Mouse (Mus musculus): ENCODE measurements around the gene Slc39a3. TPM values are rescaled to one million over a fixed set of nuclear protein-coding genes. Genes with fewer than 3 reads are reported as not detected.
"Not testable (repeated sequence)": the region's sequence is repeated elsewhere in the genome, so short reads cannot be mapped to it uniquely, and the experiment has no call there.

Gene Slc39a3
- 30.3 and 30.5 TPM in 2 replicates for total RNA-seq (2021)
- long read RNA-seq, experiment 1, transcript Slc39a3-205 (2 exons, 3,461 nt), result minor isoform, 15 of 102 reads
- long read RNA-seq, experiment 1, transcript Slc39a3-201 (4 exons, 3,680 nt), result minor isoform, 25 of 102 reads
- long read RNA-seq, experiment 1, transcript Slc39a3-202 (4 exons, 3,796 nt), result major isoform, 39 of 102 reads
- long read RNA-seq, experiment 1, partial matches to known transcripts, result 2 of 102 reads
- long read RNA-seq, experiment 1, other reads (novel, unspliced or antisense), result 21 of 102 reads
- long read RNA-seq, experiment 2, transcript Slc39a3-205 (2 exons, 3,461 nt), result minor isoform, 5 of 75 reads
- long read RNA-seq, experiment 2, transcript Slc39a3-202 (4 exons, 3,796 nt), result major isoform, 44 of 75 reads
- long read RNA-seq, experiment 2, transcript Slc39a3-201 (4 exons, 3,680 nt), result minor isoform, 16 of 75 reads
- long read RNA-seq, experiment 2, partial matches to known transcripts, result 0 of 75 reads
- long read RNA-seq, experiment 2, other reads (novel, unspliced or antisense), result 10 of 75 reads

DNA sequence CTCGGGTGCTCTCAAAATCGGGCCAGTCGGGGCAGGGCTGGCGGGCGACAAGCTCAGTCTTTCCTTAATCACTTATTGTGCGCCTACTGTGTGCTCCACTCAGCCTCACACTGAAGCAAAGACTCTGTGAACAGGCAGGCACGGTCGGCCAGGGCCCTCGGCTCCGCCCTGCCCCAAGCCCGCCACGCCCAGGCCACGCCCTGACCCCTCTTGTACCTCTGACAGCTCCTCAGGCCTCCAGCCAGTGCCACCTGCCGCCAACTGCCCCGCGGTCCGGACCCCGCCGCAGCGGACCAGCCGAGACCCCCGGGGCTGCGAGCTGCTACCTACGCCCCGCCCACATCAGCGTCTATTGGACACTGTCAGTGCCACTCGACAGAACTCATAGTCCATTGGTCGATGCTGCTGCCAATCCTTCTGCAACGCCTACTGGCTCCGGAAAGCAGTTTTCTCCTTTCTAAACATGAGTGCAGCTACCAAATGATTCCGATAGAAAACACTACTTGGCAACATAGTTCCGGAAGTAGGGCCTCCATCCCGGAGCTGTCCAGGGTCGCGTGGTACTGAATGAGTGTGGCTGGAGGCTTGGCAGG lies at the start of gene Slc39a3:
Slc39a3 (minus strand) TSS at position 439 of the 593 bp plus-strand sequence.
- peak; percentile 98 for DNase-seq

DNA sequence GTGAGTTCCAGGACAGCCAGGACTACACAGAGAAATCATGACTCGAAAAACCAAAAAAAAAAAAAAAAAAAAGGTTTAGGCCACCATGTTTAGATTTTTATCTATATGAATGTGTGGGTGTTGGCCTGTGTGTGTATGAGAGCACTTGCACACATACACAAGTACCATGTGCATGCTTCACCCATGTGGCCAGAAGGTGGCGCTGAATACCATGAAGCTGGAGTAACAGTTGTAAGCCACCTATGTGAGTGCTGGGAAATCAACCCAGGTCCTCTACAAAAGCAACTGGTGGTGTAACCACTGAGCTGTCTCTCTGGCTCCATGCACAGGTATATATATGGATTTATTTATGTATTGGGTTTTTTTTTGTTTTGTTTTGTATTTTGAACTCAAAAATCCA lies 49.8 kb upstream of the Slc39a3 start:
- no peak for DNase-seq

DNA sequence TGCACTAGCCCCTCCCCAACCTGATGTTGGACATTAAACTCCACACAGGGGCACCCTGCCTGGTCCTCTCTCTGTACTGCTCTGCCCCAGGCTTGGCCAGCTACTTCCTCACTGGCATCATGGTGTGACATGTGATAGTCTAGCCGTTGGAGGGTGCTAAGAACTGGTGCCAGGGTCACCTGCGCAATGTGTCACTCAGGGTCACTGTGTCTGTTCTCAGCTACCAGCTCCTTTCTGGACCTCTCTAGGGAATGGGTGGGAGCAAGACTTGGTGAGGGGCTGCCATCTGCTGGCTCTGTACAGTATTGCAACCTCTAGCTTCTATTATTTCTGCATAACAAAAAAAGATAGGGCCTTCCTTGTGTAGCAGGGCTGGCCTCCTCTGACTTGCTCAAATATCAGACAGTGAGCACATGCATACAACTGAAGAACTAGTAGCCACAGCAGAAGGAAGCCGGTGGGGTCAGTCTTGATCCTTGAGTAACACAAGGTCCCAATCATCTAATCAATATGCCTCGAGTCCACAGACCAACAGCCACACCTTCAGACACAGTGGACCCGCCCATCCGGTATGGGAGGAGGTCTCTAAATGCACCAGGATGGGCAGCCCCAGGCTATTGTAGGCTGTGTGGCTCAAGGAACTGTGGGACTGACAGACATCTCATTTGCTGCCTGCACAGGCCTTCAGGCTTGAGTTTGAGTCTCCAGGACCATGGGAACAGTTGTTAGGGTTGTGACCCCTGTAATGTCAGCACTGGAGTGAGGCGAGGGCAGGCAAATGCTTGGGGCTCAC lies 45.1 kb upstream of the Slc39a3 start:
- DNase-seq, result peak; percentile 82

DNA sequence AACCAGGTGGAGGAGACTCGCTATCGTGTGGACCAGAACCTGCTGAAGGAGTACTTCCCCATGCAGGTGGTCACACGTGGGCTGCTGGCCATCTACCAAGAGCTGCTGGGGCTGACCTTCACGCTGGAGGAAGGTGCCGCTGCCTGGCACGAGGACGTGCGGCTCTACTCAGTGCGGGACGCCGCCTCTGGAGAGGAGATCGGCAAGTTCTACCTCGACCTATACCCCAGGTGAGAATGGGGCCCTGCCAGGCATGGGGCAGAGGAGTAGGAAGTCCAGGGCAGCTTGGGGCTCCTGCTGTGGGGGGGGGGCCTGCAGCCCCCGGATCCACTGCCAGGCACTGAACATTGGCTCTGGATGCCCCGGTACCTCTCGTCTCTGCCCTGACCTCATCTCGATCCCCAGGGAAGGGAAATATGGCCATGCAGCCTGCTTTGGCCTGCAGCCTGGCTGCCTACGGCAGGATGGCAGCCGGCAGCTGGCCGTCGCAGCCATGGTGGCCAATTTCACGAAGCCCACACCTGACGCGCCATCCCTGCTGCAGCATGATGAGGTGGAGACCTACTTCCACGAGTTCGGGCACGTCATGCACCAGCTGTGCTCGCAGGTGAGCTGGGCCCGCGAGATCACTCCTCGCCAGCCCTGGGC lies 42.9 kb upstream of the Slc39a3 start:
- DNase-seq, result no peak

DNA sequence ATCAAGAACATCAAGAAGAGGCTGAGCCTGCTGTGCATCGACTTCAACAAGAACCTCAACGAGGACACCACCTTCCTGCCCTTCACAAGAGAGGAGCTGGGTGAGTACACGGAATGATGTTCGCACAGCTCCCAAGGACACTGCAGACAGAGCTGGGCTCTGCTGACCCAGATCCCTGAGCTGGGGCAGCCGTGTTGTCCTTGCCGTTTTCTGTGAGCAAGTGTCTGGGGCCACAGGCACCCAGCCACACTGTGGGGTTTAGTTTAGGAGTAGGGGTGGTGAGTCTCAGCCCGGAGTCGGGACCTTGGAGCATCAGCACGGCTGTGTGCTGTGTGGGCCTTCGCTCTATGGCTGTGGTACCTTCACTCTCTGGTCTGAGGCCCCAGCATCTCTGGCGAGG lies 40.7 kb upstream of the Slc39a3 start:
- DNase-seq, result peak; percentile 73

DNA sequence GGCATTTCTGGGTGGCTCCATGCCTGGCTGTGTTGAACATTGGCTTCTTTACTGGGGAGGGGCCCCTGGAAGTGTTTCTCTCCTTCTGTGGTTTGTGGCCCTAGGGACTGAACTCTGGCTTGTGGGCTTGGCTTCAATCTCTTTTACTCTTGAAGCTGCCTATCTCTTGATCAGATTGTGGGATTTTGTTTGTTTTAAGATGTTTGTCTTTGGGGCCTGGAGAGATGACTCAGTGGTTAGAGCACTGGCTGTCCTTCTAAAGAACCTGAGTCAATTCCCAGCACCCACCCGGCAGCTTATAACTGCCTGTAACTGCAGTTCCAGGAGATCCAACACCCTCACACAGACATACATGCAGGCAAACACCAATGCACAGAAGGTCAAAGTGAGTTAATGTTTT lies 39.1 kb upstream of the Slc39a3 start:
- DNase-seq, result no peak

DNA sequence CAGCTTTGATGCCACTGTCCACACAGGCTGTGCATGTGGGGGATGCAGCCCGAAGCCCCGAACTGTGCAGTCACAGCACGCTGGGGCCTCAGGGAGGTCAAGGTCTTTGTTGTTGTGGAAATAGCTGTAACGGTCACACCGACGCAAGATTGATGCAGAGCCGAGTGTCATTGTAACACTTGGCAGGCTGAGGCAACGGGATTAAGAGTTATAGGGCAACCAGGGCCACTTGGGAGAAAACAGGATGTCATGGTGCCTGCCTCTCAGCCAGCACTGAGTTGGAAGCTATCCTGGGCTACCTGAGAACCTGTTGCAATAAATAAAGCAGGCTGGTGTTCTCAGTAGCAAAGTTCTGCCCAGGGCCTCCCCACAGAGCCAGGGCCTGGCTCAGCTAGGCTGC lies 38.5 kb upstream of the Slc39a3 start:
- DNase-seq, result peak; percentile 53

DNA sequence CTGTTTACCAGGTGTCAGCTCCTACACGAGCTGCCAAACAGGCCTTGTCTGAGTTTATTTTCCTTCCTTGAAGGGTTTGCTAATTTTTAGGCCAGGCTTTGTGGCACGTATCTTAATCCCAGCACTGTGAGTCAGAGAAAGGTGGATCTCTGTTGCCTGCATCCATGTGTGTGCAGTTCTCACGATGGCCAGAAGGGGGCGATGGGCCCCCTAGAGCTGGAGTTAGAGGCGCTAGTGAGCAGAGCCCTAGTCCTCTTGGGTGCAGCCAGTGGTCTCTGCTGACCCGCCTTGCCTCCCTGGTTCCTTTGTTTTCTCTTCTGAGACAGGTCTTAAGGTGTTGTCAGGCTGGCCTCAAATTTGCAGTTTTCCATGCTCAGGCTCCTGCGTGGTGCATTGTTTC lies 36.2 kb upstream of the Slc39a3 start:
- DNase-seq, result peak; percentile 49

DNA sequence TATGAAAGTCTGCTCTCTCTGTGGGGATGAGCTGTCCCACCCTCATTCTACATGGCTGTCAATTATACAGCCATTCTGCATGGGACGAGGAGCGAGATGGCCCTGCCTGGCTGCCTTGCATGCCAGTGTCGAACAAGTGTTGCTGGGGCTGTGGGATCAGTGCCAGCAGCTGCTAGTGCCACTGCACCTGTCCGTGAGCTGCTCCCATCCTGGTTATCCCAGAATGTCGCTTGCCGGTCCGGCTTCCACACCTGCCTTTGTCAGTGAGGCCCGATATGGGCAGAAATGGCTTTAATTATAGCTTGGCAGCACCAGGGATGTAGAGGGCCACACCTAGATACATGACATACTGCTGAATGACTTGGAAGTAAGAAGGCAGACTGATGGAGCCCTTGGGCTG lies 35.1 kb upstream of the Slc39a3 start:
- DNase-seq, result no peak

DNA sequence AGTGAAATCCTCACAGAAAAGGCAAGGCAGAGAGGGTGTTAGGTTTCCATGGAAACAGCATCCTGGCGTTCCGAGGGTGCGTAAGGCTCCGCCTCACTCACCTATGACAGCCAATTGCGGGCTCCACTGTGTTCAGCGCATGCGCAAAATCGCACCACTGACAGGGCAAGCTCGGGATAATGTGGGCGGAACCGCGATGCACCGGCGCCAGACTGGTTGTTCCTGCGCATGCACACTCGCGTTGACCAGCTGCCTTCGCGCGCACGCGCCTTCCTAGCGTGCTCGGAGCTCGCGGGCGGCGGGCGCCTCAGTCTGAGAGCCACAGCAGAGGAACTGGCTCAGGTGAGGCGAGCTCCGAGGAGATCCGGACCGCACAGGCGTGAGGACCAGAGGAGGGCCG lies 32.6 kb upstream of the Slc39a3 start, which contains the start of gene Thop1:
Thop1 (plus strand) TSS at position 200 of the 400 bp plus-strand sequence.
- peak; percentile 99 for DNase-seq

DNA sequence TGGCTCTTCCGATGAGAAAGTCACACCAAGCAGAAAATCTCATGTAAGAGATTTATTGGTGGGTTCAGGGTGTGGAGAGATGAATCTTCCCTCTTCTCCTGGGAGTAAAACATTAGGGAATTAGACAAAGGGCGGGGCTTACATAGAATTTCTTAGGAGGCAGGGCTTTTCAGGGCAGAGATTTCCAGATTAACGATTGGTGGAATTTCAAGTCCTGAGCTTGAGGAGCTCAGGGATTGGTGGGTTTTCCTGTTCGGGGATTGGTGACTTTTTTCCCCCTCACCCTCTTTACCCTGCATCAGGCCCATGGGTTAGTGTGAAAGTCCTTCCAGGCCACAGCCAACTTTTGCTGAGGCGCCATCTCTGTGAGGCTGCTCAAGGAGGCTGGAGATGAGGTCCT lies 31.5 kb upstream of the Slc39a3 start:
- no peak for DNase-seq

DNA sequence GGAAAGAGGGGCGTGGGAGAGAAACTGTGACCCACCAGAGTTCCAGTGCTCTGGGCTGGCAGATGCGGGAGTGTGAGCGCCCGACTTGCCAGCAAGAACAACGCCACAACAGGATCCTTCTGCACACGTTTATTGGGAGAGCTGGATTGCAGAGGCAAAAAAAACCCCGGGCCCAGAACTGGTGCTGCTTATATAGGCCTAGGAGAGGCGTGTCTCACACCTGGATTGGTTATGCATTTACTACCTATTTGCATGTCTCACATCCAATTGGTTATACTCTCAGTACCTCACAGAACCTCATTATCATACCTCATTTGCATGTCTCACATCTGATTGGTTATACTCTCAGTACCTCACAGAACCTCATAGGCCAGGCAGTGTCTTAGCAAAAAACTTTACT lies 27.3 kb upstream of the Slc39a3 start:
- DNase-seq, result not testable (repeated sequence)

DNA sequence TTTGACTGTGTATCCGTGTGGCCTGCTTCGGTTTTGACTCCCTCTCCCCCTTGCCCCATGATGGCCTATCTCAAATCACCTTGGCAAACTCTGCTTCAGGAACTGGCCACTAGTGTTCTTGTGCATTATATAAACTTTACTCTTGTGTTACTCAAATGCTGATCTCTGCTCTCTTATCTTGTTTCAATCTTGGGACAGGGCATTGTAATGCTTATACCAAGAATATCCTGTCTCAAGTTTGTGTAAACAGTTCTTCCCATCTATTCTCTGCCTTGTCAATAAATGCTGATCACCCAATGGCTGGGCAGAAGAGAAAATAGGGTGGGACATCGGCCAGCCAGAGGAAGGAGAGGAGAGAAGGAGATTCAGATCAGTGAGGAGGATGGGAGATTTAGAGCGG lies 25.5 kb upstream of the Slc39a3 start:
- DNase-seq, result no peak

DNA sequence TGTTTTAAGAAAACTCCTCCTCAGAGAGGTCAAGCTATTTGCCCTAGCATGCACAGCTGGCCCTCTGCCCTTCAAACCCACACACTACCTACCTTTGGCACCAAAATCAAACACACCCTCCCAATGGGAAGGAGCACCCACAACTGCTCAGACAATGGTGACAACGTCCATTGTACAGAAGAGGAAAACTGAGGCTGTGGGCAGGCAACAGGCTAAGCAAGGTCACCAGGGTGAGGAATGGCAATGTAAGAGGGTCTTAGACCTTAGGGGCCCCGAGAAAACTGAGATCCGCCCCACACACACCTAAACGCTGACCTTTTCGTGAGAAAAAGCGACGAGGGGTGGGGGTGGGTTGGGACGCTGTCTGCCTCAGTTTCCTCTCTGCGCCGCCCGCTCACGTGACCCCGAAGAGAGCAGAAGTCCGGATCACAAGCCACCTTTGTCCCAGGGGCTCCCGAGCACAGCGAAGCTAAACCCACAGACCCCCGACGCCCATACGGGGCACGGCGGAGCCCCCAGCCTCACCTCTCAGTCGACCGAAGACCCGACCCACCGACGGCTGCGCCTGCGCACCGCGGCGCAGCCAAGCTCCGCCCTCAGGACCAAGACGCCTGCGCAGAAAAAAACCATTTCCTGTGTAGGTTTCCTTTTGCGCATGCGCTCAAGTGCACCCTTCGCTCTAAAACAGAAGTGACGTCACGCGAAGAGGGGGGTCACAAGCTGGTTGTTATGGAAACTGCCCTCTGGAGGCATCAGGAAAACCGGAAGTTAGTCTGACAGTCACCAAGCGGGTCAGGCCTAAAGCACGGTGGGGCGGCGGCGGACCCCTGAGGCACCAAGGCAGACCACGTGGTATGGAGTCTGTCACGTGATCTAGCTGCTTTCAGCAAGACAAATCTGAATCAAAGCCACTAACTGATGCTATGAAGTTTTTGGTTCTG lies 22.6 kb upstream of the Slc39a3 start, which contains the start of gene Sgta:
Sgta (minus strand) TSS at position 579 of the 941 bp plus-strand sequence.
- DNase-seq, result peak; percentile 99

DNA sequence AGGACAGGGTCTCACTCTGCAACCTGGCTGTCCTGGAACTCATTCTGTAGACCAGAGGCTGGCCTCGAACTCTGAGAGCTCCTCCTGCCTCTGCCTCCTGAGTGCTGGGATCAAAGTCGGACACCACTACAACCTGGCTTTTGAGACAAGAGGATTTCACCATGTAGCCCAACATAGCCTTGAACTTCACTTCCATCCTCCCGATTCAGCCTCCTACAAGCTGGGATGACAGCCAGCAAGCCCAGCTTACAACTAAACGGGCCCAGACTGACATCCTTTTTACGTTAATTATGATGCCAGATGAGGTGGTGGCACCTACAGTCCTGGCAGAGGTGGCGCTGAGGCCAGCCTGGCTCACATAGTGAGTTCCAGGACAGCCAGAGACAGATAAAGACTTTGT lies 21.7 kb upstream of the Slc39a3 start:
- DNase-seq, result no peak

DNA sequence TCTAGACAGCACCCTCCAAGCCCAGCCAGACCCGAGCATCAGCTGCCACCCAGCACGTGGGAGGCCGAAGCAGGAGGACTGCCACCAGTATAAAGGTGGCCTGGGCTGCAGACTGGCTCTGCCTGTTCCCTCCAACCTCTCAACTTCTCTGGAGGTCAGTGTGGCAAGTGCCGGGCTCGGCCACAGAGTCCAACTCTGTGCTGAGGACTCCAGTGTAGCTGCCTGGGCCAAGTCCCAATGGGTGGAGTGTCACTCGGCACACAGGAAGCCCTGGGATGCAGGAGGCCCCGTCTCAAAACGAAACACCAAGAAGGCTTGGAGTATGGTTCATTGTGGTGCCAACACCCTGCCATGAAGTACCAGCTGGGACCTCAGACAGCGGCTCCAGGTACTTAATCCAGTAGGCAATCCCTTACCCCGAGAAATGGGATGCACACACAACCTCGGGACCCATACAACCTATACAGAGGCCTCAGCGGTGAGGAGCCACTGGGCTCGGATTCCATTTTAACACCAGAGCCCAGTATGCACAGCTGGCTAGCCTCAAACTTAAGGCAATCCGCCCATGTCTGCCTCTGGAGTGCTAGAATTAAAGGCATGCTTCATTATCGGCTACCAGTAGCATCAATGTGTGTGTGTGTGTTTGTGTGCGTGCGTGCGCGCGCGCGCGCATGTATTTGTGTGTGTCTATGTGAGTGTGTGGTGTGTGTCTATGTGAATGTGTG lies 20.3 kb upstream of the Slc39a3 start:
- peak; percentile 65 for DNase-seq

DNA sequence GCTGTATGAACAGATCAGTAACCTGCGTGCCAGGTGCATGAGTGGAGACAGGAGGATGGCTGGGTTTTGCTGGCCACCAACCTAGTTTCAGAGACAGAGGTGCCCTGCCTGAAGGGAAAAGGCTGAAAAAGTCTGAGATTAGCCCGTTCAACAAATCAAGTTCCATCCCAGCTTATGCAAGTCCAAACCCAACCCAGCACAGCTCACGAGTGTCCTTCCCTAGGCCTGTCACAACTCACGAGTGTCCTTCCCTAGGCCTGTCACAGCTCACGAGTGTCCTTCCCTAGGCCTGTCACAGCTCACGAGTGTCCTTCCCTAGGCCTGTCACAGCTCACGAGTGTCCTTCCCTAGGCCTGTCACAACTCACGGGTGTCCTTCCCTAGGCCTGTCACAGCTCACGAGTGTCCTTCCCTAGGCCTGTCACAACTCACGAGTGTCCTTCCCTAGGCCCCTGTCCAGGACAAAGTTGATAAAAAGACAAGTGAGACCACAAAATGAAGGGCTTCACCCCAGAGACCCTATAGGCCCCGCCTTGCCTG lies 18.6 kb upstream of the Slc39a3 start:
- peak; percentile 54 for DNase-seq

DNA sequence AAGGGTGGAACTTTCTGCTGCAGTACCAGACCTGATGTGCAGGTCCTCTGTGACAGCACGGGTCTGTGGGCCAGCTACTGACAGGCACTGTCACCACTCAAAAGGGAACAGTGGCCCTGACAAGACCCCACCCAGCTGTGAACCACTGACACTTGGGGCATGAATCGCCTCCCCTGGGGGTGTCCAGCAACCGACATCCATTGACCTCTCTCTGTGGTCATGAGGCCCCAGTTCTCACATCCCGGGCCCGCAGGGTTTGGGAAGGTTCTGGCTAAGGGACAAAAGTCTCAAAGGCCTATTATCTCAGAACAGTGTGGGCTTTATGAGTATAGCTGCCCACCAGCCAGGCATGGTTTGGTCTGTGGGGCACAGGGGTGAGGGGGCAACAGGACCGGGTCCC lies 17.9 kb upstream of the Slc39a3 start:
- DNase-seq, result no peak

DNA sequence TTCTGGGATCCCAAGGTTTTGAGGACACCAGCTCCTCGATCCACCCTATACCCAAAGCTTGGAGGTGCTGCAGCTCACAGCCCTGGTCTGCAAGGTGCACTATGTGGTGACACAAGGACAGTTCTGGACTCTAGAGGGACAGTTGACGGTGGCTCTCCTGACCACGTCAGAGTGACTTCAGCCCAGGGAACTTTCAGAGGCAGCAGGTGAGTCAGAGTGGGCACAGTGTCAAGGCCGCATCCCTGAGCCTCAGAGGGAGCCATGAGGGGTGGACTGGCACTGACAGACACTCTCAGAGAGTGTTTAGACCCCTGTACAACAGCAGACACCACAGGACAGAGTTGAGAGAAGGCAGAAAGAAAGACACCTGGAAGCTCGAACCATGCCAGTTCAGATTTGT lies 15.4 kb upstream of the Slc39a3 start:
- DNase-seq, result peak; percentile 76

DNA sequence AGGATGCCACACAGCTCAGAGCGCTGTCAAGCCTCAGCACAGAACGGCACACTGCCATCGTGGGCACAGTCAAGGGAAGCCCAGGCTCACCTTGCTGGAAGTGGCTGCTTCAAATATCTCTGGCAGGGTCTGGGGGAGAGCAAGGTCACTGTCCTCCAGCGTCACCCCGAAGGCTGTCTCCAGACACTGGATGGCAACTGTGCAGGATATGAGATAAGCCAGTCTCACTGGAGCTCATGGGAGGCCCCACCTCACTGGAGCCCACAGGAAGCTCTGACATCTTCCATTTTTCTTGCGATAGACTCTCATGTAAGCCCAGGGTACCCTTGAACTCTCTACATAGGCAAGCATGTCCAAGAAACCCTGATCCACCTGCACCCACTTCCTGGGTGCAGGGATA lies 13.9 kb upstream of the Slc39a3 start:
- DNase-seq, result no peak

Data from adrenal gland, postnatal 14 days (tissue).